Mouse (Mus musculus): ENCODE measurements around the gene Cacng1. TPM values are rescaled to one million over a fixed set of nuclear protein-coding genes. Genes with fewer than 3 reads are reported as not detected.

The Cacng1 gene
- polyA plus RNA-seq, 1 experiment from 2014 or later = 0.61 TPM

DNA sequence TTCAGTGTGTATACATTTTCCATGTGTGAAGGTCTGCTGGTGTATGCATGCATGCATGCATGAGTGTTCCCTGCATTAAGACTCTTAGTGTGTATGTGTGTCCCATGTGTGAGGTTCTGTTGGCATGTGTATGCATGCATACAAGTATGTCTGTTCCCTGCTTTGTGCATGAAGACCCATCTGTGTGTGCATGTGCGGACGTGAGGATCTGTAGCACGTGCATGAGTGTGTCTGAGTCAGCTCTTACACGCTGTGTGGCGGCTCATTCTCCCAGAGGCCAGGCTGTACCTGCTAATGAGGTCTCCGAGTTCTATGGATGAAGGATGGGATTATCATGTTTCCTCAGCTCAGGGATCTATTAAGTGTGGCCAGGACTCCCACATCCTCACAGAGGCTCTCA, 11.3 kb downstream of the Cacng1 start:
- Histone ChIP-seq H3K4me2 (no peak overlapping the region), H3K4me3 (no peak overlapping the region), H3K4me1 (replicated peaks) (peaks cover 30% of the 10 kb centered on the region), H3K9me3 (no peaks in the 10 kb centered on the region), H3K36me3 (no peaks in the 10 kb centered on the region), H3K9ac (no peak overlapping the region), H3K27me3 (no peaks in the 10 kb centered on the region), H3K27ac (replicated peaks) (no peak overlapping the region)
- 52% methylated on average over 6 of the region's 6 CpGs for WGBS
- no peak for ATAC-seq (ENCODE audit: low read depth)

DNA sequence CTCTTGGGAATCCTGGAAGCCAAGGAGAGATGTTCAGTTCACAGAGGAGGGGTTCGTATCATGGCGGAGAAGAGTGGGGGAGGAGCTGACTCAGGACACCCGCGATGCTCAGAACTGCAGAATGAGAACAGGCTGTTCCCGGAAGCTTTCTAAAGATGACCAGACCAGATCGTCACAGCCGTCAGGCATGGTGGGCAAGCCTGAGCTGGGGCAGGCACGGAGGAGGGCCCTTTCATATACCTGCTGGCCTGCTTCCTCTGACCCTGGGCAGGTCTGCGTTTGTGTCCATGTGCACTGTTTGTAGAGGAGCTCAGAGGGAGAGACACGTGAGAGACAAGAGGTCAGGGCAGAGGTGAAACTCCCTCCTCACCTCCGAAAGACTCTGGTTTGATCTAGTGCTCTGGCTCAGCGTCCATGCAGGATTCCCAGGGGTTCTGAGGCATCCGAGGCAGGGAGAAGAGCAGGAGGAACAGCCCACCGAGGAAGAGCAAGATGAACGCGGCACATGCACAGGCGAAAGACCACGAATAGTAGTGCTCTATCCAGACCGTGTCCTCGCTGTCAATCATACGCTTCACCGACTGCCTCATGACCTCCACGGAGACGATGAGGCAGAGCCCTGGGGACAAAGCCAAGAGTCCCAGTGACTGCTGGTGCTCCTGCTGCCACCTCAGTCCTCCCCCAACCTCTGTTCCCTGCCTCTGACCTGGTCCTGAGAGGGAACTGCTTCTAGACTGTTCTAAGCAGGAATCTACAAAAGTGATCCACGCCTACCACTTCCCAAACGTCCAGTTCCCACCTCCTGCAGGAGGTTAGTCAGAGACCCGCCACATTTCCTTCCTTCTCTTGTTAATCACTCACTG, 12.8 kb downstream of the Cacng1 start:
- 48% methylated on average over 27 of the region's 27 CpGs for WGBS
- Histone ChIP-seq H3K36me3 (no peaks in the 10 kb centered on the region), H3K4me3 (no peak overlapping the region), H3K27me3 (no peaks in the 10 kb centered on the region), H3K4me1 (replicated peaks) (peaks cover 29% of the 10 kb centered on the region), H3K9ac (no peak overlapping the region), H3K9me3 (no peaks in the 10 kb centered on the region), H3K4me2 (no peak overlapping the region), H3K27ac (replicated peaks) (no peak overlapping the region)
- no peak for ATAC-seq (ENCODE audit: low read depth)

DNA sequence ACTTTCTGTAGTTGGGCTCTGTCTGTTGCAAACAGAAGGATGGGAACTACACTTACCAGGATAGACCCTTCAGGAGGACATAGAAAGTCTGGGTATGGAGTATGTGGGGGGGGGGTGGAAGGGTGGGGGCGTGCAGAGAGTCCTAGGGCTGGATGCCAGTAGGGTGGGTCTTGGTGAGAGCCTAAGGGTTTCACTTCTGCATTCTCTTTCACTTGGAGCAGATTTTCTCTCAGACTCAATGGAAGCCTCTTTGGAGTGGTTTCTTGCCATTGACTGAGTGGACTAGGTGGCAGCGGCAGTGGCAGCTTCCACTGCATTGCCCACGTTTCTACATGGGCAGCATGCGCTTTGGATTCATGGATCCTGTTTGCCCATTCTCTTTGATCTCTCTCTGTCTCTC, 16.4 kb downstream of the Cacng1 start:
- 92% methylated on average over 4 of the region's 4 CpGs for WGBS
- H3K4me1 ChIP-seq (replicated peaks) = peaks cover 14% of the 10 kb centered on the region

DNA sequence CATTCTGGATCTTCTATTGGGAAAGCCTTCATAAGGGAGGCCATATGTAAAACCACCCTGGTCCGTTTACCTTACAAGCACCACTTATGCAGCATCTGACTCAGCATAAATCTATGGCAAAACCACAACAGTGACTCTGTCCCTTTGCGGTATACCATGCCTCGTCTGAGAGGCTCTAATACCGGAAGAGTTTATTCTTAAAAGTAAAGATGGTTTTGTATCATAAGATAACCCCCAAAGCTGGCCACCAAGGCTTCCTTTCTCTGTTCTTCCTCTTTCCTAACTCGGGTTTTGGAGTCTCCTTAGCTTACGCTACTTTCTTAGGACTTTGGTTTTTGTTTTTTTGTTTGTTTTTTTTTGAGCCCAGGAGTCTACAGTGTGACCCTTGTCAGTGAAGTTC, 23.0 kb downstream of the Cacng1 start:
- Histone ChIP-seq H3K4me3 (no peak overlapping the region), H3K36me3 (peaks cover 8% of the 10 kb centered on the region), H3K27me3 (no peaks in the 10 kb centered on the region), H3K9ac (no peak overlapping the region), H3K27ac (replicated peaks) (no peak overlapping the region), H3K4me2 (no peak overlapping the region), H3K9me3 (no peaks in the 10 kb centered on the region), H3K4me1 (replicated peaks) (0 out of 2 replicates have a peak, but pooled peaks cover 3% of the 10 kb centered on the region)
- no peak for ATAC-seq (ENCODE audit: low read depth)
- WGBS = 88% methylated on average over 6 of the region's 6 CpGs

More for the DNA sequence above, 16.4 kb downstream of the Cacng1 start:
- no peak for ATAC-seq (ENCODE audit: low read depth)
- Histone ChIP-seq H3K27ac (replicated peaks) (no peak overlapping the region), H3K4me3 (no peak overlapping the region), H3K9ac (no peak overlapping the region), H3K27me3 (no peaks in the 10 kb centered on the region), H3K36me3 (no peaks in the 10 kb centered on the region), H3K9me3 (no peaks in the 10 kb centered on the region), H3K4me2 (no peak overlapping the region)

DNA sequence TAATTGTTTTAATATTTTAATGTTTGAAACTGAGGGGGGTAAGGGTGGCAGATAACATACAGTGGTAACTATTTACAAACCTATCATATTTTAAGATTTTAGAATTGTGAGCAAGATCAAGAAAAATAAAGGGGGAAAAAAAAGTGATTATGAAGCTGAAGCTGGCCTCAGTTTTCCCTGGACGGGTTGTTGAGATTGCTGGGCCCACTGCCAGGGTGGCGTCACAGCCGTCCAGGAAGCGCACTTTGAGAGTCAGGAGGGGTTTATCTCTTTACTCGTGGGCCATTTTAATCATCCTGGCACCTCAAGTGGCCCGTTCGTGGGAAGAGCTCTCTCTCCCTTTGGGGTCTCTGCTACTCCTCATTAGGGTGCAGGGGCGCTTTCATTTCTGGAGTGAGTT, 24.8 kb downstream of the Cacng1 start:
- ATAC-seq (ENCODE audit: low read depth) = no peak
- H3K9ac ChIP-seq = no peak overlapping the region
- no peaks in the 10 kb centered on the region for H3K27me3 ChIP-seq
- 0 out of 2 replicates have a peak, but pooled peaks cover 3% of the 10 kb centered on the region for H3K4me1 ChIP-seq (replicated peaks)
- H3K27ac ChIP-seq (replicated peaks) = no peak overlapping the region
- WGBS = 59% methylated on average over 8 of the region's 8 CpGs
- no peaks in the 10 kb centered on the region for H3K9me3 ChIP-seq
- peaks cover 16% of the 10 kb centered on the region for H3K36me3 ChIP-seq
- H3K4me3 ChIP-seq = no peak overlapping the region
- H3K4me2 ChIP-seq = no peak overlapping the region

DNA sequence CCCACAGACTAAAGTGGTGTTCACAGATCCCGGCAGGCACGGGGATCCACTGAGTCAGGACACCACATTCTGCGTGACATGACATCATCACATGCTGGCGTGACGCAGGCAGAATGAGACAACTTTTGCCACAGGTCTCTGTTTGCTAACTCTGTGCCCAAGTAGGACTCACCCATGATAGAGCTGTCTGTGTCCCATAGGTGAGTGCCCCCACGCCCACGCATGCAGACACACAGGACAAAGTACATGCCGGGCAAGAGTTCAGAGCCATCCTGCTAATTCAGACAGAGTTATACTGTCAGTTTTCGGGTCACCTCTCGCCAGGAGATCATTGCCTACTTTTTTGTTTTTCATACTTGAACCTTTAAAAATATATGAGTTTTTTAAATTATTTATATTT, 27.8 kb downstream of the Cacng1 start:
- WGBS = 96% methylated on average over 10 of the region's 10 CpGs
- no peak for ATAC-seq (ENCODE audit: low read depth)
- H3K4me2 ChIP-seq = no peak overlapping the region

DNA sequence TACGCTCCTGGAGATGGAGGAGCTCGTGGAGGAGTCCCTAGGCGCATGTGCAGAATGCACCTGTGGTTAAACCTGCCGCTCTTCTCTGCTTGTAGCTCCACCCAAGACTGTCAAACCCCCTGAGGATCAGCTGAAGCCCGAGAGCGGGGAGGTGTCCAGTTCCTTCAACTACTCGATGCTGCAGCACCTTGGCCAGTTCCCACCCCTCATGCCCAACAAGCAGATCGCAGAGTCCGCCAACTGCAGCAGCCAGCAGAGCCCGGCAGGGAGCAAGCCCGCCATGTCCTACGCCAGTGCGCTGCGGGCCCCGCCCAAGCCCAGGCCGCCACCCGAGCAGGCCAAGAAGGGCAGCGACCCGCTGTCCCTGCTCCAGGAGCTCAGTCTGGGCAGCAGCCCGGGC, 30.0 kb downstream of the Cacng1 start:
- Histone ChIP-seq H3K27me3 (no peaks in the 10 kb centered on the region), H3K9ac (no peak overlapping the region), H3K4me1 (replicated peaks) (peaks cover 32% of the 10 kb centered on the region), H3K4me3 (no peak overlapping the region), H3K9me3 (no peaks in the 10 kb centered on the region), H3K4me2 (no peak overlapping the region), H3K36me3 (peaks cover 30% of the 10 kb centered on the region), H3K27ac (replicated peaks) (no peak overlapping the region)
- WGBS = 91% methylated on average over 20 of the region's 20 CpGs
- ATAC-seq (ENCODE audit: low read depth) = no peak

More for the DNA sequence above, 27.8 kb downstream of the Cacng1 start:
- Histone ChIP-seq H3K9me3 (no peaks in the 10 kb centered on the region), H3K27ac (replicated peaks) (no peak overlapping the region), H3K9ac (no peak overlapping the region), H3K27me3 (no peaks in the 10 kb centered on the region), H3K4me1 (replicated peaks) (peaks cover 17% of the 10 kb centered on the region), H3K36me3 (peaks cover 30% of the 10 kb centered on the region), H3K4me3 (no peak overlapping the region)

DNA sequence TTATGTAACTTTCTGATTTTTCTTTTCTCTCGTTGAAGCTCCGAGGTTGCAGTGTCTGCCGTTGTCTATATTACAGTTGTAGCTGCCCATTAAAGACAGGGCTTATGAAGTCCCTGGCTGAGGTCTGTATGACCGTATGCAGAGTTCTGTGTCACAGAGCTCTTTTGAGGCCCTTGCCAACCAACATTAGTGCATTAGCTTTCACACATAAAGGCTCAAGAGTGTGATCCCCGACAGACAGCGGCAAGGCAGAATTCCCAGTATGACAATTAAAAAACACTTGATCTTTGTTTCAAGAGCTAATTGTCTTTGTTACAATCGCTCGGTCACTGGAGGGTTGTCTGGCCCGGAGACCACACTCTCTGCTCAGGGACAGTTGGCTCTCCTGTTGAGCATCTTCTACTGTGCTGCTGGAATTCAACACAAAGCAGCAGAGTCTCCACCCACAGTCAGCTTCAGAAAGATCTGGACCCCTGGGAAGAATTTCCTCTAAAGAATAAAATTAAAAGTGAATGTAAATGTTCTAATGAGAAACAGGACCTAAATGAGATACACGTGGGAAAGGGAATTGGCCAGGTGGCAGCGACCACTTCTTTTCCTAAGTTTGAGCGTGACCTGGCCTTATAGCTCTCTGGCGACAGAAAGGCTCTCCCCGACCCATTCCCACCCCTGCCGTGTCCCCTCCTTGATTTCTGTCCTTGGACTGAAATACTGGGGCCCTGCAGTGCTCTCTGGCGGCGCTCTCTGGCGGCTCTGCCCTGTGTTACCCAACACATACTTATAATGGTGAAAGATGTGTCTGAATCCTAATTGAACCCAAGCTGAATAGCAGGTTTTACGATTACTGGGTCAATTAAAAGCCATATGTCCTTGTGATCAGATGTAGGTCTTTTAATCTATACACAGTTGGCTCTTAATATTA, 32.5 kb downstream of the Cacng1 start:
- 39% methylated on average over 19 of the region's 19 CpGs for WGBS
- H3K4me2 ChIP-seq = no peak overlapping the region
- H3K36me3 ChIP-seq = peaks cover 27% of the 10 kb centered on the region
- H3K27me3 ChIP-seq = no peaks in the 10 kb centered on the region
- H3K27ac ChIP-seq (replicated peaks) = peak overlapping the region; percentile 30; the same call in 1 of the 2 replicates
- no peaks in the 10 kb centered on the region for H3K9me3 ChIP-seq
- ATAC-seq (ENCODE audit: low read depth) = peak; percentile 67
- H3K4me1 ChIP-seq (replicated peaks) = peaks cover 32% of the 10 kb centered on the region
- H3K4me3 ChIP-seq = no peak overlapping the region
- no peak overlapping the region for H3K9ac ChIP-seq

DNA sequence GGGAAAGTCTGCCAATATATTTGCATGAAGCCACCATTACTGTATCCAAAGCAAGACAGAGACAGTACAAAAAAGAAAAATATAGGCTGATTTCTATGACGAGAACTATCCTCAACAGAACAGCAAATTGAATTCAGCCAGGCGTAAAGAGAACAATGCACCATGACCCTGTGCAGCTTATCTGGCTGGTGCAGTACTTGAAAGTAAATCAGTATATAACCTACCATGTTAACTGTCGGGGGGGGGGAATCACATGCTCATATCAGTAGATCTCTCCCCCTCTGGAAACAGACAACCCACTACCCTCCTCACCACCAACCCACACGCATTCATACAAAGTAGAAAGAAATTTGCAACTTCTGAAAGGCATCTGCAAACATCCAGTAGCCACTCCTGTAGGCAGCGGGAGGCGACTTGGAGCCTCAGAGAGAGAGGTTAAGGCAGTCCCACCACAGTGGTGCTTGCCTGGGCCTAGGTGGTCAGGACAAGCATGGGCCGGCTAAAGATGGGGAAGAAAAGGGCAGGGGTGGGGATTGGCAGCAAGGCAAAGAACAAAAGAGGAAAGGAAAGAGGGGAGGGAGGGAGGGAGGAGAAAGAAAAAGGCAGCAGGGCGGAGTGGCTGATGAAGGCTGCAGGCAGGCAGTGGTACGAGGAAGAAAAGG, 33.5 kb downstream of the Cacng1 start:
- 43% methylated on average over 9 of the region's 9 CpGs for WGBS
- ATAC-seq (ENCODE audit: low read depth) = peak; percentile 45; the same call in 1 of the 2 replicates
- Histone ChIP-seq H3K4me3 (no peak overlapping the region), H3K9ac (no peak overlapping the region; the same call in 1 of the 2 replicates), H3K4me2 (no peak overlapping the region), H3K27ac (replicated peaks) (peak overlapping the region; percentile 54), H3K9me3 (no peaks in the 10 kb centered on the region), H3K36me3 (peaks cover 17% of the 10 kb centered on the region), H3K4me1 (replicated peaks) (peaks cover 32% of the 10 kb centered on the region), H3K27me3 (no peaks in the 10 kb centered on the region)

DNA sequence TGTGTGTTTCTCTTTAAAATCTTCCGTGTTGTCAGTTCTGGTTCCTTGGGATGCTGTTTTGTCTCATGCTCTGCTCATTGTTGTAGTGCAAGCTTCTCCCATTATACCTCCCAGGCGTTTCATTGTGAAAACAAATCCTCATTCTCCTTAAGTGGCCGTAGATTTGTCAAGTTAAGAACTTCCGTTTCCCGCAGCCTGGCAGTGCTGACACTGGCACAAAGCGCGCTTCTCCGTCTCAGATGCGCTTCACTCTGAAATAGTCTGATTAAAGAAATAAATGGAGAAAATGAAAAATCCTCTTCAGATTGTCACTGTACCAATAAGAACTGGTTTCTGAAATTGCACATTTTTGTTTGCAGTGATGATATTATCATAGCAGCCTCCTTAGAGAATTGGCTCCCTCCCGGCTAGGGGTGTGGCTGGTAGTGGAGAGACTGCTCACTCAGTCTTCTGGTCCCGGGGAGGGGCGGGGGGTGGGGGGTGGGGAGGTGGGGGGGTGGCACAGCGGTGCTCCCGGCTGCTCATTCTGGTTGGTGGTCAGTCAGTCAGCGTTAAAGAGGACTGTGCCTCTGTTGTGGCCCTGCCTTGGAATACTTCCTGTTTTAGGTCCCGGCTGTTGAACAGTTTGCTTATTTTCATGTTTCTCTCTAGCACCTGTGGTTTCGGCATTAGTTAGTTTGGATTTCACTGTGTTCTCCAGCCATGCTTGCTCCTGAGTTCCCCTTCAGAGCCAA, 39.9 kb downstream of the Cacng1 start:
- Histone ChIP-seq H3K9me3 (no peaks in the 10 kb centered on the region), H3K4me3 (no peak overlapping the region), H3K27ac (replicated peaks) (peak overlapping the region; percentile 42), H3K36me3 (peaks cover 34% of the 10 kb centered on the region), H3K27me3 (no peaks in the 10 kb centered on the region), H3K9ac (peak overlapping the region; percentile 12; the same call in 1 of the 2 replicates), H3K4me1 (replicated peaks) (peaks cover 21% of the 10 kb centered on the region), H3K4me2 (peak overlapping the region; percentile 29)
- ATAC-seq (ENCODE audit: low read depth) = 0 out of 2 replicates have a peak, but pooled peaks have one; percentile 59
- WGBS = 43% methylated on average over 17 of the region's 17 CpGs

DNA sequence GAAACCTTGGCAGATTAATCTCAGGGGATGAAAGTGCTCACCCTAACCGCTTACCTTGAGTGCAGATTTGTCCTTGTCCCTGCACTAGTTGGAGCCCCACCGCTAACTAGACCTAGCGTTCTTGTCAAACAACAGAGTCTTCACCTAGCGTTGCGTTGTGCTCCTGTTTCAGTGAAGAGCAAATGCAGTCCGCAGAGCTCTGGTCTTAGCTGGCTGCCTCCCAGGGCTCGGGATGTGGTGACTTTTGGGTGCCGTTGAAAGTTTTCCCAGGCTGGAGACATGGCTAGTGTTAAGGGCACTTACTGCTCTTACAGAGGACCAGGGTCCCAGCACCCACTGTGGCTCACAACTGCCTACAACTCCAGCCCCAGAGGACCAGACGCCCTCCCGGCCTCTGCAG, 41.1 kb downstream of the Cacng1 start:
- Histone ChIP-seq H3K9ac (no peak overlapping the region), H3K4me2 (no peak overlapping the region), H3K36me3 (peaks cover 44% of the 10 kb centered on the region), H3K27ac (replicated peaks) (no peak overlapping the region), H3K9me3 (no peaks in the 10 kb centered on the region), H3K27me3 (no peaks in the 10 kb centered on the region), H3K4me3 (no peak overlapping the region), H3K4me1 (replicated peaks) (peaks cover 21% of the 10 kb centered on the region)
- WGBS = 86% methylated on average over 10 of the region's 10 CpGs
- no peak for ATAC-seq (ENCODE audit: low read depth)
